Mouse (Mus musculus): ENCODE data around the gene E2f2. TPM values are rescaled to one million over a fixed set of nuclear protein-coding genes. Genes with fewer than 3 reads are reported as not detected.

Gene E2f2
- total and polyA plus RNA-seq, 2 experiments from 2014 or later = 0.46 to 2.0 TPM

DNA sequence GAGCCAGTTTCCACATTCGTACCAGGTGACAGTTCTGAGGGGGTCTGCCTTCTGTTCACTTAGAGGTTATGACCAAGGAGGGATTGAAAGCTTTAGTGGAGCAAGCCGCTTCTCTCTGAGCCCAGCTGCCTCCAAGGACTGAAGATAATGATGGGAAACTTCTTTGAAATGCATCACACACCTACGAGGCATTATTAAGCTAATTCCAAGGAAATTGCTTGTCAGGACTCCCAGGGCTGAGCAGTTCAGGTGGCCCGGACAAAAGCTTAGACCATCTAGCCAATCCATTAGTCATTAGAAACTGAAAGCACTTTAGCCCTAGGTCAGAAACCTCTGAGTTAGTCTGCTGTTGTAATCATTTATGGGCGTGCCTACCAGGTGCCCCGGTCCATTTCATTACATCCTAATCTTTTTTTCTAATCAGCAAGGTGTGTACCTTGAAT is 25.5 kb upstream of the E2f2 start:
- Histone ChIP-seq H3K9ac (replicated peaks; ENCODE audit: low read length, poor library complexity, severe bottlenecking) (no peak overlapping the region), H3K4me1 (ENCODE audit: insufficient read depth, low read length) (peaks cover 7% of the 10 kb centered on the region; the same call in 1 of the 2 replicates), H3K36me3 (ENCODE audit: insufficient read depth, low read length) (no peaks in the 10 kb centered on the region), H3K4me2 (ENCODE audit: low read depth, low read length, poor library complexity, severe bottlenecking) (peak overlapping the region; percentile 0; the same call in 1 of the 2 replicates), H3K4me3 (ENCODE audit: low read depth, low read length) (no peak overlapping the region), H3K27me3 (ENCODE audit: insufficient read depth, low read length) (peaks cover 10% of the 10 kb centered on the region), H3K27ac (ENCODE audit: low read depth, low read length) (no peak overlapping the region), H3K9me3 (ENCODE audit: low read length) (no peaks in the 10 kb centered on the region)
- TF ChIP-seq CTCF (IDR thresholded peaks at IDR 0.05) = no peak
- 14% methylated on average over 6 of the region's 6 CpGs for WGBS
- ATAC-seq (ENCODE audit: low FRiP score) (no peak), DNase-seq (ENCODE audit: low spot score) (no peak)

- Histone ChIP-seq H3K4me1 (ENCODE audit: insufficient read depth, low read length) (peaks cover 7% of the 10 kb centered on the region; the same call in 1 of the 2 replicates), H3K4me2 (ENCODE audit: low read depth, low read length, poor library complexity, severe bottlenecking) (peak overlapping the region; percentile 96), H3K36me3 (ENCODE audit: insufficient read depth, low read length) (no peaks in the 10 kb centered on the region), H3K27ac (ENCODE audit: low read depth, low read length) (no peak overlapping the region), H3K9ac (replicated peaks; ENCODE audit: low read length, poor library complexity, severe bottlenecking) (peak overlapping the region; percentile 52; the same call in 1 of the 2 replicates), H3K27me3 (ENCODE audit: insufficient read depth, low read length) (peaks cover 2% of the 10 kb centered on the region), H3K4me3 (ENCODE audit: low read depth, low read length) (peak overlapping the region; percentile 48), H3K9me3 (ENCODE audit: low read length) (no peaks in the 10 kb centered on the region)
- no peak for TF ChIP-seq CTCF (IDR thresholded peaks at IDR 0.05)
- ATAC-seq (ENCODE audit: low FRiP score) = peak; percentile 75
- DNase-seq (ENCODE audit: low spot score) = peak; percentile 80
- 2% methylated on average over 33 of the region's 48 CpGs for WGBS
Observed at GRCm38 (mm10) chr4:136147436-136148135, 24.6 kb upstream of the E2f2 start.

DNA sequence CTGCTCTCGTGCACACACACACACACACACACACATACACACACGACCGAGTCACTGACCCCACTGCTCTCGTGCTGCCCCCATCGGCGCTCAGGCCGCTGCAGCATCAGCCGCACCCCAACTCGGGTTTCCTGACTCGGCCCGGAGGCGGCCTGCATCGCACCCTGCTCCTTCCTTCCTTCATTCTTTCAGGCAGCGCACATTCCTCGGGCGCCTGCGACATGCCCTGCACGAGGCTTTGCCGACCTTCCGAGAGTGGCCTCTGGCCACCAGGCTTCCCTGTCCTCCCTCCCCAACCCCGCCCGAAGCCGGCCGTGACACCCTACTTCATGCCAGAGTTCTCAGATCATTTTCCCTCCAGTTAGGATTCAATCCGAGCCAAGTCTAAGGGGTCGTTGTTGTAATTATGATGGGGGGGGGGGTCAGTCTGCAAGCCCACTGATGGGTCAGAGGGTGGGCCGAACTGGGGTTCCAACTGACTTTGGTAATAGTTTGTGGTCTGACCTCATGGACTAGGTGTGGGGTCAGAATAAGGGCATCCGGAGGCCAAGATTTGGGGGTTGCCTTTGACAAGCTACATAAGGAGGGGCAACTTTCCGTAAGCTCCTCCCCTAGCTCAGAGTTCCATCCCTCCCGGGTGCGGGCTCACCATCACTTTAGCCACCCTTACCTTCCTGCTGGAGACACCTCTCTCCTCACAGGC is 23.7 kb upstream of the E2f2 start:
- peak; percentile 9; the same call in 1 of the 2 replicates for ATAC-seq (ENCODE audit: low FRiP score)
- TF ChIP-seq CTCF (IDR thresholded peaks at IDR 0.05) = no peak
- Histone ChIP-seq H3K4me1 (ENCODE audit: insufficient read depth, low read length) (peaks cover 7% of the 10 kb centered on the region; the same call in 1 of the 2 replicates), H3K27ac (ENCODE audit: low read depth, low read length) (0 out of 2 replicates have a peak overlapping the region, but pooled peaks have one; percentile 38), H3K27me3 (ENCODE audit: insufficient read depth, low read length) (no peaks in the 10 kb centered on the region; the same call in none of the 2 replicates), H3K36me3 (ENCODE audit: insufficient read depth, low read length) (no peaks in the 10 kb centered on the region), H3K4me2 (ENCODE audit: low read depth, low read length, poor library complexity, severe bottlenecking) (peak overlapping the region; percentile 96), H3K4me3 (ENCODE audit: low read depth, low read length) (peak overlapping the region; percentile 48), H3K9me3 (ENCODE audit: low read length) (no peaks in the 10 kb centered on the region), H3K9ac (replicated peaks; ENCODE audit: low read length, poor library complexity, severe bottlenecking) (no peak overlapping the region; the same call in 1 of the 2 replicates)
- 11% methylated on average over 30 of the region's 31 CpGs for WGBS
- DNase-seq (ENCODE audit: low spot score) = no peak

DNA sequence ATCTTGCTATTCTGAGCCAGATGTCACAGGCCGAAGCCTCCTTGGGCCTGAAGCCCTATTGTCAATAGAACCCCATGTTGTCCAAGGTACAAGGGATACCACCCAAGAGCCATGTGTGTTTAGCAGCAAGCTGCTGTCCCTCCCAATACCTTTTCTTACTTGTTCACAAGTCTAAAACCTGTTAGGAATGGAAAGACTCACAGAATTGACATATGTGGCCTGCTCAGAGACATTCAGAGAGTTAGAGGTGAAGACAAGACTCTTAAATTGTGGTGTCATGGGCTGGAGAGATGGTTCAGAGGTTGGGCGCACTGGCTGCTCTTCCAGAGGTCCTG is 23.2 kb upstream of the E2f2 start:
- no peak overlapping the region for H3K4me2 ChIP-seq (ENCODE audit: low read depth, low read length, poor library complexity, severe bottlenecking)
- TF ChIP-seq CTCF (IDR thresholded peaks at IDR 0.05) = no peak
- H3K4me3 ChIP-seq (ENCODE audit: low read depth, low read length) = no peak overlapping the region
- 89% methylated on average over 2 of the region's 2 CpGs for WGBS
- no peak overlapping the region for H3K9ac ChIP-seq (replicated peaks; ENCODE audit: low read length, poor library complexity, severe bottlenecking)
- no peaks in the 10 kb centered on the region; the same call in none of the 2 replicates for H3K27me3 ChIP-seq (ENCODE audit: insufficient read depth, low read length)
- no peak for ATAC-seq (ENCODE audit: low FRiP score)
- H3K9me3 ChIP-seq (ENCODE audit: low read length) = no peaks in the 10 kb centered on the region
- no peak overlapping the region for H3K27ac ChIP-seq (ENCODE audit: low read depth, low read length)
- no peak for DNase-seq (ENCODE audit: low spot score)
- H3K4me1 ChIP-seq (ENCODE audit: insufficient read depth, low read length) = peaks cover 6% of the 10 kb centered on the region; the same call in 1 of the 2 replicates
- no peaks in the 10 kb centered on the region for H3K36me3 ChIP-seq (ENCODE audit: insufficient read depth, low read length)

GRCm38 (mm10) chr4:136149734-136150133 is 22.5 kb upstream of the E2f2 start:
- no peak overlapping the region for H3K4me3 ChIP-seq (ENCODE audit: low read depth, low read length)
- H3K27me3 ChIP-seq (ENCODE audit: insufficient read depth, low read length) = no peaks in the 10 kb centered on the region; the same call in none of the 2 replicates
- WGBS = 44% methylated on average over 3 of the region's 3 CpGs
- DNase-seq (ENCODE audit: low spot score) (no peak), ATAC-seq (ENCODE audit: low FRiP score) (no peak)
- no peaks in the 10 kb centered on the region for H3K36me3 ChIP-seq (ENCODE audit: insufficient read depth, low read length)
- no peak overlapping the region for H3K27ac ChIP-seq (ENCODE audit: low read depth, low read length)
- no peak overlapping the region for H3K9ac ChIP-seq (replicated peaks; ENCODE audit: low read length, poor library complexity, severe bottlenecking)
- no peaks in the 10 kb centered on the region for H3K9me3 ChIP-seq (ENCODE audit: low read length)
- peaks cover 2% of the 10 kb centered on the region; the same call in 1 of the 2 replicates for H3K4me1 ChIP-seq (ENCODE audit: insufficient read depth, low read length)
- no peak overlapping the region for H3K4me2 ChIP-seq (ENCODE audit: low read depth, low read length, poor library complexity, severe bottlenecking)
- TF ChIP-seq CTCF (IDR thresholded peaks at IDR 0.05) = peak; percentile 79

DNA sequence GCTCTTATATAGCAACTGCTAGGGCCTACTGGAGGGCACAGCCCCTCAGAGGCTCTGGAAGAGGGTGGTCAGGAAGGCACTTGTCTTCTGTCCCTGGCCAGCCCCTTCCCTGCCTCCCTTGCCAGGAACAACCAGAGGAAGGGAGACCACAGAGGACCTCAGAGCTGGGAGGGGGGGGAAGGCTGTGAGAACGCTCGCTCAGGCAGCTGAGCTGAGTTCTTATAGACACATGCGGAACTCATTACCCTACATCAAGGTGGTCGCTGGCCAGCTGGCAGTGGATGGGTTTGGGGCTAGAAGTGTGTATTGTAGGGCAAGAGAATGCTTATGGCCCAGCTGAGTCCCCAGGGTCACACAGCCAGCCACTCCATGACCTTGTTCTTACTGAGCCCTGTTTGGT is 21.6 kb upstream of the E2f2 start:
- H3K9ac ChIP-seq (replicated peaks; ENCODE audit: low read length, poor library complexity, severe bottlenecking) = no peak overlapping the region
- no peak overlapping the region for H3K4me3 ChIP-seq (ENCODE audit: low read depth, low read length)
- WGBS = 38% methylated on average over 4 of the region's 4 CpGs
- no peaks in the 10 kb centered on the region; the same call in none of the 2 replicates for H3K27me3 ChIP-seq (ENCODE audit: insufficient read depth, low read length)
- H3K27ac ChIP-seq (ENCODE audit: low read depth, low read length) = no peak overlapping the region
- no peak for TF ChIP-seq CTCF (IDR thresholded peaks at IDR 0.05)
- H3K36me3 ChIP-seq (ENCODE audit: insufficient read depth, low read length) = no peaks in the 10 kb centered on the region
- H3K4me2 ChIP-seq (ENCODE audit: low read depth, low read length, poor library complexity, severe bottlenecking) = no peak overlapping the region
- DNase-seq (ENCODE audit: low spot score) = no peak
- ATAC-seq (ENCODE audit: low FRiP score) = no peak
- H3K9me3 ChIP-seq (ENCODE audit: low read length) = no peaks in the 10 kb centered on the region
- H3K4me1 ChIP-seq (ENCODE audit: insufficient read depth, low read length) = peaks cover 2% of the 10 kb centered on the region; the same call in 1 of the 2 replicates
